Mouse (Mus musculus) CD8-positive naive resting alpha-beta T cell, adult 2 months (primary cell): ENCODE data around the gene Dnajc22.

Source experiments
- DNase-seq, 2 experiments: peaks; one replicate each; pipeline ENCODE4 v3.0.0; 2022; ENCODE audit warnings: low read depth in 2 of 2, low spot score in 2 of 2

Dnajc22 gene

DNA sequence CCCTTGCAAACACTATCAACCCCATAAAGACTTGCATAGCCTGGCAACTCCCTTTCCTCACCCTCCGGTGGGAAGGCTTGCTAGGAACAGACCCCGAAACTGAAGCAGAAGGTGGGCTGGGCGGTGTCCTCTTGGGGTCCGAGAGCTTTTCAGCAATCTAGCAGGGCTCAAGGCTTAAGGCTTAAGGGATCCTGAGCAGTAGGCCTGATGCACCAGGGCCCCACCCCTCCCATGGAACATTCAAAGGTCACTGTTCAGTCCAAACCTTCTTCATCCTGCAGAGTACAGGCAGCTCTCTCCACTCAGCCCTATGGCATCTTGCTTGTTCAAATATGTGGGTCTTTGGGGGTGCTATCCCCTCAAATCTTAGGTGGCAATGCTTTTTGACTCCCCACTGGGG, 7.0 kb upstream of the Dnajc22 start:
- no peak for DNase-seq

DNA sequence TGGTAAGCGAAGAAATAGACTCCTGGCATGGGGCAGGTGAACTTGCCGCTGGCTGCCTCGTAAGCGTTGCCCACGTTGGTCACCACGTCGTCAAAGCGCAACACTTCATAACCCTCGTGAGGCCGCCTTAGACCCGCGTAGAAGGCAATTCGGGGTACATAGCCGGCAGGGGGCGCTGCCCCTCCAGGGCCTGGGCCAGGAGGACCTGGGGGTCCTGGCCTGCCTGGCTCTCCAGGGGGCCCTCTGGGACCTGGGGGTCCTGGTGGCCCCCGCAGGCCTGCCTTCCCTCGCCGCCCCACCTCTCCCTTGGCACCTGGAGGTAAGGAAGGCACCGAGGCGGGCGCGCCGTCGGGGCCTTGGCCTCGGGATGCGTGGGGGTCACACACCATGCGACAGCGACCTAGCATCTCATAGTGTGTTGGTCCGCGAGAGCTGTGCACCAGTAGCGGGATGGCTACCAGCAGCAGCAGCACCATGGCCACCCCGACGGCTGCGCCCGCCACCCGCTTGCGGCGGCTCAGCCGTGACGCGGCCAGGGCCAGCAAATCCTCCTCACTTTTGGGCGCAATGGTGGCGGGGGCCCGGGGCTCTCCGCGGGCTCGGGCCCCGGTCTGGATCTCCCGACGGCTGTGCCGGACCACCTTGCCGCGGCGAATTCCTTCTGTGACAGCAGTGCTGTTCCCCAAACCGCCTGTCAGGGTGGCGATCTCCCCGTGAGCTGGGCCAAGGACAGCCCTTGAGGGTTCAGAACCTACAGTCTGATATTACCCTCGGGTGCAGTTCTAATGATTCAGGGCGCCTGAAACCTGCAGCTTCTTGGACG, 5.5 kb upstream of the Dnajc22 start, which contains the start of gene C1ql4:
Gene C1ql4, minus strand, starts transcription at position 565 of the 823 bp plus-strand sequence.
- DNase-seq, result peak; percentile 35 to 46

DNA sequence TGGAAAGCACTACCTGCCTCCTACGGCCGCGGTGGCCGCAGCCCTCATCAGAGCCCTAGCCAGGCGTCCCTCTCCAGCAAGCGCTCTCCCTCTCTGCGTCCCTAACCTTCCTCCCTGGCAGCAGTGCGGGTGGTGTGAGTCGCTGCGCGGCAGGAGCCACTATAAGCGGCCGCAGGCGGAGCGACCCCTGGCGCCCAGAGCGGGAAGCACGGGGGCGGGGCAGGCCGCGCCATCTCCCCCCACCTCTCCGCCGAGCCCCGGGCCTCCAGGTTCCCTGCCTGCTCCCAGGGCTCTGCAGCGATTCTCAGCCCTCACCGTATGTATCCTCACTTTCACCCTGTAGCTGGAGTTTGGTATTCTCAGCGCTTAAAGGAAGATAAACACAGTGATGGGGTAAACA, 4.7 kb upstream of the Dnajc22 start:
- peak; percentile 71 to 87 for DNase-seq

DNA sequence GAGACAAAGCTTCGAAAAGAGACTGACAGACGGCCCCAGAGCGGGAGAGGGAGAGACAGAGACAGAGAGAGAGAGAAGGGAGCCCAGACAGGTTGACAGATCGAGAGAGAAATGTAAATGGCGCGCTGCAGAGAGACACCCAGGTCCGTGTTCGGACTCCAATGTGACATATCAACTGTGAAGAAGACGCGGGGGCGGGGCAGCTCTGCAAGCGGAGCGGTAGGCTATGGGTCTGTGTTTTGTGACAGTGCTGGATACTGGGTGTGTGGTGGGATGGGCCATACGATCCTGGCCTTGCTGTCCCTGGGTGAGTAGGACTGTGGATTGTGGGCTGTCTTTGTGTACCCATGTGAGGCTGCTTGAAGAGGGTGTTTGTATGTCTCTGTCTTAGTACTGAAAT, 3.9 kb upstream of the Dnajc22 start:
- no peak for DNase-seq

DNA sequence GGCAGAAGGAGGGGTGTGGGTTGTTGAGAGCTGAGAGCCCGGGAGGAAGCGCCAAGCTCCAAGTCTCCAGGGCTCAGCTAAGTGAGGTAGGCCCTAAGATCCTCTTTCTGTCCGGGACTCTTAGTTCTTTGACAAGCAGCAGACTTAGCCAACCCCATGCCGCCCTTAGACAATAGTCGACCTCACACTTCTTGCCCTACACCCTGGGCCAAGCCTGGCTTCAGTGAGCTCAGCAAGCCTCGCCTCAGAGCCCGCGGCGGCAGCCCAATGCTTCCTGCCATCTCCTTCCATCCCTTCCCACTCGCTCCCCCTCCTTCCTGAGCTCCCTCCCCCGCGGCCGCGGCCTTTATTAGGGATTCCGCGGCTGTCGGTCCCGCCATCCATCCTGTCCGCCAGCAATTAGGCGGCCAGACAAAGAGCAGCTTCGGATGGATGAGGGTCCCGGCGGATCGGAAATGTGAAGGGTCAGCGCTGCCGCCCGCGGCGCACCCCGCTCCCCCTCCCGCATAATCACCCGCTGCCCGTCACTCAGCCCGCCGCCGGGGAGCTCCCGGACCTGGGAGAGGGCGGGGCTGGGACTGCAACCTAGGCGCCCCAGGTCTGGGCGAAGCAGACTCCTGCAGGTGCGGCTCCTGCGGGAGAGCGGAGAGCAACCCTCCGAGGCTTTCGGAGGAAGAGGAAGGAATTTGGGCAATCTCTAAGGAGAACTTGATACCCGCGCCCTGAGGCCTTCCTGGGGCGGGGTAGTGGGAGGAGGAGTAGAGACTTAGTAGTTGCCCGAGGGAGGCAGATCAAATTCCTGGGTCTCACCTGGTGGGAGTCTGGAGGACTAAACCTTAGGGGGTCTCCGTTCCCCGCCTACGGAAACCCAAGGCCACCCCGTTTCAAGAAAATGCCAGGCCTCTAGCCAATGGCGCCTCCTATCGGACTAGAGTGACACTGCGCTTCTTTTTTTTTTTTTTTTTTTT, 605 bp downstream of the Dnajc22 start:
- DNase-seq, result no peak

DNA sequence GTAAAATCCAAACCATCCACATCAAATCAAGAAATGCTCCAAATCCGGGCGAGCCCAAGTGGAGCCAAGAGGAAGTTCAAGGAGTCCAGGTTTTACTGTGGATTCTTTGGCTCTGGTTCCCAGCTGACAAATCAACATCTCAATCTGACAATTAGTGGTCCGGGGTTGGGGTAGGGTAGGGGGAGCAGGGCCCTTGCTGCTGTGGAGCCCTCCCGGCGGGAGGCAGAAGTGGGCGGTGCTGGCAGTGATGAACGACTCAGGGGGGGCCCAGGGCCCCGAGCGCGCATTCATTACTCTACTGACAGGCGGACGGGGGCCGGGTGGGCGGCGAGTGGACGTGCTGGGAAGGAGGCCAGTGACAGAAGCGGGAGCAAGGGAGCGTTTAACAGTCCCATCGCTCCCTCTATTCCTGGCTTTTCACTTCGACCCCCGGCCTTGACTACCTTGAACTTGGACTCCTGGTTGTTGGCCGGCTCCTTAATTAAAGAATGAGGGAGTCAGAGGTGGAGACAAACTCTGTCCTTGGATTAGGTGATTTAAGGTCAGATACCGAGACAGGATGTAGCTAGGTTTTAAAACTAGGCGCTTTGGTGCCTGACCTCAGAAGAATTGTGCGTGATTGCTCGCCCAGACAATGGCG, 1.8 kb downstream of the Dnajc22 start:
- DNase-seq, result no peak

DNA sequence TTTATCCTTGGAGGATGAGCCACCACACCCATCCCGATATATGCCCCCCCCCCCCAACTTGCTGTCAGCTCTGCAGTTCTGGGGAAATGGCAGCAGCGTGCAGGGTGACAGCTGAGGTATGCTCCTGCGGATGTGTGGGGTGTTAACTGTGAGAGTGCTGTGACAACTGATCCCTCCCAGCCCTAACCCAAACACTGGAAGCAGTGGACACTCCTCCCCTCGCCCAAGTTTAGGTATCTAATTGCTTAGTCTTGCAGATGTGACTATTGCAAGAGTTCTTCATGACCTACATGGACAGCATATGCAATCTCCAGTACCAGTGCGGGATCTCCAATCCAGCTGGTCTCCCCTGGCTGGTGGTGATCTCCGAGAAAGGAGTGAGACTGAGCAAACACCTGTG, 2.4 kb downstream of the Dnajc22 start:
- no peak for DNase-seq

DNA sequence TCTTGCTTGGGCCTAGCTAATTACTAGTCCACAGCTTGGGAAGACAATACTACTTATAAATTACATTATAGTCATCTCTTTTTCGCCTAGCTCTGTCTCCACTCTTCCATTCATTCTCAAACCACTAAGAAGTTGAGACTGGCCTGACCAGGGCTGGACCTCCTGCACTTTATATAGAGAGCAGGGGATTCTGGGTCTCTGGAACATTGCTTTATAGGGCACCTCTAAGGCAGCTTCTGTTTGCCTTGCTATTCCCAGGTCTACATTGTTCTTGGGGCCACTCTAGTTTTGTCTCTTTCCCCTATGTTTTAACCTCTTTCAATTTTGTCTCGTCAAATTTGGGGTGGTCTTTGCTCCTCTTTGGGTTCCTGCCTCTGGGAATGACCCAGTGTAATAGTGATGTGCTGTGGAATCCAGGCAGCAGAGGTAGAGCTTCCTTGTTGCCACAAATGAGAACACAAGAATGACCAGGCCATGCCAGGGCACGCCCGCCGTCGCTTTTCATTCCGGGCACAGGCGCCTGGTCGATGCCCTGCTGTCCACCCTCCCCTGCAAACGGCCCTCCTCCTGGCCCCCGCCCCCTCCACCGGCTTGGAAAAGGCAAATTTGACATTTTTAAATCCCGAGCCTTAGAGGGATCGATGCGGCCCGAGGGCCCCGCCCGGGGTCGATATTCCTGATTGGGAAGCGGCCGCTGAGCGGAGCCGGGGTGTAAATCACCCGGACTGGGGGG, 3.3 kb downstream of the Dnajc22 start:
- DNase-seq, result no peak

DNA sequence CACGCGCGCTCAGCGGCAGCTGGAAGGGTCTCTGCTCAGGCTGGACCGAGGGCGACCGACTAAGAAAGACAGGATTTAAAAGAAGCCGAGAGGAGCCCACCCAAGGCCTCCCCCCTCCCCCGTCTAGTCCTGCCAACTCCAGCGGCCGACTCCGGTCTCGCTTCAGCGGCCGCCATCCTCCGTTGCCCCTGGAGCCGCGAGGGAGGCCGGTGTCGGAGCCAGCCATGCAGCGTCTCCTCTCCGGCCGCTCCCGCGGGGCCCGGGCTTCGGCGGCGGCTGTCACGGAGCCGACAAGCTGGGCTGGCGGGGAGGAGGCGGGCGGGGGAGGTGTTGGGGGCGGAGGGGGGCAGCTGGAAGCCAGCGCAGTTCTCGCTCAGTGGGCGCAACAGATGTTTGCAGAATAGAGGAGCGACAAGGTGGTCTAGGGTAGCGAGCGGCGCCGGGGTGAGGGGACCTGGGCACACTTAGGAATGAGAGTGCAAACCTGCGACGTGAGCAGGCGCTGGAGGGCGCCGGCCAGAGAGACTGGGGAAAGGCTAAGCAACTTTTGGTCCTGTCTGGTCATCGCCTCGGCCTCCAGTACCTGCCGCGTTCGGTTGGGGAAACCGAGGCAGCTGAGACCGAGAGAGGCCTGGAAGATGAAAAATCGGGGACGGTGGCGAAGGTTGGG, 4.0 kb downstream of the Dnajc22 start:
- DNase-seq, result no peak

DNA sequence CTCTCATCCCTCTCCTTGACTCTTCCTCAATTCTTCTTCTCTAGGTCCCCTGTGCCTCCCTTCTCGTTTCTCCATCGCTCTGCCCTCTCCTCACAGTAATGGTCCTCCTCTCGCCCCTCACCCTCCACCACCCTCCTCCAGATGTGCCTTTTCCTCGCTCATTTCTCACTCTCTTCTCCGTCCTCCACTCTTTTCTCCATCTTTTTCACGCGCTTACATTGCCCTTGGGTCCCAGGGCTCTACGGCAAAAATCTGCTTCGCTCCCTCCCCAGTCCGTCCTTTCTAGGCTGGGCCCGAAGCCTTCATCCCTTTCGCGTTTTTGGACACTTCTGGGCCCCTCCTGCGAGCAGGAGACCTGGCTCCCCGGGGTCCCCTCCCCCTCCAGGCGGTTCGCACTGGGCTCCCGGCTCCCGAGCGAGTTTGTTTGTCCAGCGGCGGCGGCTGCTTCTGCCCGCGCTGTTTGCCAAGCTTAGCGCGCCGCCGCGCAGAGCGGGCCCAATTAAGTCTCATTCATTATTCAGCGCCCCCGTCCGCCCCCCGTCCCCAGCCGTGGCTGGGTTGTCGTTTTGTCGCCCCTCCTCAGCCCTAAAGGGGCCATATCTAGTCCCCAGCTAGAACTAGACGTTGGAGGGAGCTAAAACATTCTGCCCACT, 5.0 kb downstream of the Dnajc22 start:
- no peak for DNase-seq

DNA sequence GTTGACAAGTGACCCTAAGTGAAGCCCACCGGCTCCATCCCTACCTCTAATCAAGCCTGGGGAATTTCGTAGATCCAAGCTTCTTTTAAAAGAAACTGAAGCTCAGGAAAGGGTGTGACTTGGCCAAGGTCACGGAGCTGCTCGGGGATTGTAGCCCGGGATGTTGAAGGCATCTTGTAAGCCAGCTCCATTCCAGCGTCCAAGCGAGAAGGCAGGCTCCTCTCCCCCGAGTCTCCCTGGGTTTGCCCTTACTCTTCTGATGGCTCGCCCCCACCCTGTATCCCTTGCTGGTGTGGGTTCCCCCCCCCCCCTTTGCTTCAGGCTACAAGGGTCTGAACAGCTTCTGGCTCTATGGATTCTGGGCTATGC, 5.5 kb downstream of the Dnajc22 start:
- no peak for DNase-seq

DNA sequence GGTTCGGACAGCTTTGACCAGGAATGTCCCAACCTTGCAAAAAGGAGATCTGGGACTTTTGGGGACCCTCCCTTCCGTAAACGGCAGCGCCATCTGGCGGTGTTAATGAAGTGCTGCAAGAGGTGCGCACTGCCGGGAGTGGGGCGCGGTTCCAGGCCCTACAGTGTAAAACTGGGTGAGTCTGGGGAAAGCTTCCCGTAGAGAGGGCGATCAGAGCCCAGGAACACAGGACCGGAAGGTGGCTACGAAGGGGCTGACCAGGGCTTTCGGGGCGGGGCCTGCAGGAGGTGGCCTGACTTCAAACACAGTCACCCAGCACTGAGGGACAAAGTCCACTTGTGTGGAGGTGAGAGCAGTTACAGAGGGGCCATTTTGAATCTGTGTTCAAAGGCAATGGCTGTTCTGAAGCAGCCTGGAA, 6.2 kb downstream of the Dnajc22 start:
- DNase-seq, result no peak

DNA sequence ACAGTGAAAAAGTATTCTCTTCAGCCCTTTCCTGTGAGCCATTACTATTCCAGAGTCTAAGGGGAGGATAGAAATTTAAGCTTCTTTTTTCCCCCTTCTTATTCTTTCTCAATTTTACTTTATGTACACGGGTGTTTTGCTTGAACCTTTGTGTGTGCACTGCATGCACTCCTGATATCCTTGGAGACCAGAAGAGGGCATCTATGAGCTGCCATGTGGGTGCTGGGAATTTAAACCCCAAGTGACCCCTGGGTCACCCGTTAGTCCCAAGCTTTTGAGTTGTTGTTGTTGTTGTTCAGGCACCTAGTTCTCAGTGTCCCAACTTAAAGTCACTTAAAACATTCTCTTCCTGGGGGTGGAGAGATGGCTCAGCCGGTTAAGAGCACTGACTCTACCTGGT, 7.0 kb downstream of the Dnajc22 start:
- no peak for DNase-seq

DNA sequence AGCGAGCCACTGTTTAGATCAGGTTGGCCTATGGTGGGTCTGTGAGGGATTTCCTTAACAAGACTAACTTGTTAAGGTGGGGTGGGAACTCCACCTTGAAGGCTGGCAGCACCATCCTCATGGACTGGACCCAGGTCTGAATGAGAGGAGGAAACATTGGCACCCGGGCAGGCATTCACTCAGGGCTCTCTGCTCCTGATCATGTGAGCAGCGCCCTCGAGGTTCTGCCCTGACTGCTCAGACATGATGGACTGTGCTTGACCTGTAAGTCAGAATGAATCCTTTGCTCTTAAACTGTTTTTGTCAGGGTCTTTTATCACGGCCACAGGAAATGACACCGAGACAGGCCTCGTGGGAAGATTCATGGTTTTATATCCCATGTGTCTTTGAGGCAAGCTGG, 12.3 kb downstream of the Dnajc22 start:
- DNase-seq, result no peak

DNA sequence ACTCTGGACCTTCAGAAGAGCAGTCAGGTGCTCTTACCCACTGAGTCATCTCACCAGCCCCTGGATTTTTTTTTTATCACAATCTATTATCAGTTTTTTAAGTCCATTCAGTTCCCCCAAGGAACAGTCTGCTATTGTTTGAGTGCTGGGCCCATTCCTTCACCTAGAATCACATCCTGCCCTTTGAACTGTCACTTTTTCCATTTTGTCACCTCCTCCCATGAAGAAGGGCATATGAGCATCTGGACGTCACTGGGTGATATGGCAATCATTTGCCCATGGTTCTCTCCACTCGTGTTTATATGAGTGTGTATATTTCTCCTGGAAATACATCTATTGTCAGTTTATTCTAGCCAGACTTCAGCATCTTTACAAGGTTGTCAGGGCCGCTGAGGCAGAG, 14.9 kb downstream of the Dnajc22 start:
- DNase-seq, result no peak

DNA sequence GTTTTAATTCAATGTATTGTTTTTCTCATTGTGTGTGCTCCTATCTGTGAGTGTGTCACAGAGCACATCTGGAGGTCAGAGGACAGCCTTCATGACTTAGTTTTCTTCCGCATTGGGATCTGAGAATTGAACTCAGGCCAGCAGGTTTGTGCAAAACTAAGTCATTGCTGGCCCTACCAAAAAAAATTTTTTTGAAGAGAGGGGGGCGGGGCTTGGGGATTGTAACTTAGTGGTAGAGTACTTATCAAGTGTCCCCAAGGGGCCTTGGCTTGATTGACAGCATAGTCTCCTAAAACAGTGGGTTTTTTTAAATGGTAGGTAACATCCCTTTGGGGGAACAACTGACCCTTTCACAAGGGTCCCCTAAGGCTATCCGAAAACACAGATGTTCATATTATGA, 18.2 kb downstream of the Dnajc22 start:
- no peak for DNase-seq

DNA sequence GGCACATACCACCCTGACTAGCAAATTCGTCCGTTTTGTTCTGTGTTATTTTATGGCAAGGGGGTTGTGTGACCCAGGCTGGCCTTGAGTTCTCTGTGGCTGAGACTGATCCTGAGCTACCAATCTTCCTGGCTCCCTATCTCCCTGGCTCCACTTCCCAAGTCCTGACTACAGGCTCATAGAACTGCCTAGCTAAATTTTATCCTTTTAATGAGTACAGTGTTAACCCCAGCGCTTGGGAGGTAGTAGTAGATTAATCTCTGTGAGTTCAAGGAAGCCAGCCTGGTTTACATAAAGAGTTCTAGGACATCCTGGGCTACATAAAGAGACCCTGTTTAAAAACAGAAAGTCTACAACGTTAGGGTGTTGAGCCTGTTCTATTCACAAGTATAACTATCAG, 18.8 kb downstream of the Dnajc22 start:
- no peak for DNase-seq

DNA sequence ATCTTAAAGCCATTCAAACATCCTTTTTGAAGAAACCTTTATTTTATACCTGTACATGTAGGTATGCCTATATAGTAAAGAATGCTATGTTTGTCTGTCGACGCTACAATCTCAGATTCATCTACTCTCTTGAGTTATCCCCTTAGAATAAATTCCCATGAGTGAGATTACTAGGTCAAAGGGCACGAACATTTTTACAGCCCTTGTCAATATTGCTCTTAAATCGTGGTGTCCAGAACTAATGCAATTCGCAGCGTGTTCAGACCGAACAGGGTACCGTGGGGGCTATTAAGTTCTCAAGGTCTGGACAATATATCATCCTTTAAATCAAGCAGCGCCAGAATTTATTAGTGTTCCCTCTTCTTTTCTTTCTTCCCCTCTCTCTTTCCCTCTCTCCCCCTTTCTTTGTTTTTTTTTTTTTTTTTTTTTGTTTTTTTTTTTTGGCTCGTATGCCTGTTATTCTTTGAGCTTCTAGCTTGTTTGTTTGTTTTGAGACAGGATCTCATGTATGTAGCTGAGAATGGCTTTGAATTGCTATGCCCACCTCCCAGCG, 19.9 kb downstream of the Dnajc22 start:
- DNase-seq, result no peak

DNA sequence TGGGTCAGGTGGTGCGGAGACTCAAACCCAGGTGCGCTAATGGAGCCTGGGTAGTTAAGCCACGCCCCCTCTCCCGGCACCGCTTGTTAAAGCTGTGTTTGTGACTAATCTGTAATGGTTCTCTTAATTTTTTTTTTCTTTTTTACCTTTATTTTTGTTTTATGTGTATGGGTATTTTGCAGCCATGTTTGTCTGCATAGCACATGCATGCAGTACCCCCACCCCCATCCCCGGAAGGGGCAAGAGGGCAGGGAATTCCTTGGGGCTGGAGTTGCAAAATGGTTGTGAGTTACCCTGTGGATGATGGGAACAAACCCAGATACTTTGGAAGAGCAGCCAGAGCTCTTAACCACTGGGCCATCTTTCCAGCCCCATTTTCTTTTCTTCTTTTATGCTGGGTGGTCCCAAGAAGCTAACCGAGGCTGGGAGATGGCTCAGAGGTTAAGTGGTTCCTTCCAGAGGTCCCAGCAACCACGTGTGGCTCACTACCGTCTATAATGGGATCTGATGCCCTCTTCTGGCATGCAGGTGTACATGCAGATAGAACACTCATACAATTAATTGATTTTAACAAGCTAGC, 20.5 kb downstream of the Dnajc22 start:
- DNase-seq, result no peak
